Mouse (Mus musculus) intestine, embryonic 14.5 days (tissue): ENCODE results near the gene Slc25a53. TPM values are rescaled to one million over a fixed set of nuclear protein-coding genes. Genes with fewer than 3 reads are reported as not detected.
A peak's percentile ranks its signal among the peaks of the same experiment; 100 is the strongest.
"Not testable (repeated sequence)": the region's sequence is repeated elsewhere in the genome, so short reads cannot be mapped to it uniquely, and the experiment has no call there.

ENCODE experiments used
- ATAC-seq: fragments of 200-750 bp; cut with Nextera tagmentation; replicated peaks from 2 replicates; pipeline ENCODE4 v1.8.0; 2017; ENCODE audit warnings: low read depth, moderate number of reproducible peaks, moderate TSS enrichment, moderate library complexity; ENCODE audit not compliant: low FRiP score, low TSS enrichment
- DNase-seq: peaks from one replicate; pipeline ENCODE4 v3.0.0-alpha.2; 2018; ENCODE audit warnings: low spot score
- H3K27ac ChIP-seq: fragments of 300-500 bp; sonication (generic); 2 replicates; pipeline ENCODE4 v1.5.1; 2014; ENCODE audit warnings: low read depth, mild to moderate bottlenecking, control low read depth
- H3K27me3 ChIP-seq: fragments of 300-500 bp; sonication (generic); replicated peaks from 2 replicates; pipeline ENCODE4 v1.6.1; 2014; ENCODE audit warnings: low read length, control low read depth; ENCODE audit not compliant: control insufficient read depth, insufficient read depth
- H3K36me3 ChIP-seq: fragments of 300-500 bp; sonication (generic); 2 replicates; pipeline ENCODE4 v1.6.1; 2014; ENCODE audit warnings: low read length, control low read depth; ENCODE audit not compliant: control insufficient read depth, insufficient read depth
- H3K4me1 ChIP-seq: fragments of 300-500 bp; sonication (generic); replicated peaks from 2 replicates; pipeline ENCODE4 v1.6.1; 2014; ENCODE audit warnings: low read length, control low read depth, mixed read lengths; ENCODE audit not compliant: control insufficient read depth, insufficient read depth
- H3K4me2 ChIP-seq: fragments of 300-500 bp; sonication (generic); 2 replicates; pipeline ENCODE4 v1.6.1; 2014; ENCODE audit warnings: low read length
- H3K4me3 ChIP-seq: fragments of 300-500 bp; sonication (generic); 2 replicates; pipeline ENCODE4 v1.5.1; 2014; ENCODE audit warnings: low read depth, low read length, control low read depth, mixed read lengths
- H3K9ac ChIP-seq: fragments of 300-500 bp; sonication (generic); 2 replicates; pipeline ENCODE4 v1.6.1; 2014; ENCODE audit warnings: mild to moderate bottlenecking, low read length
- H3K9me3 ChIP-seq: fragments of 300-500 bp; sonication (generic); 2 replicates; pipeline ENCODE4 v1.6.1; 2016; ENCODE audit warnings: low read length, control low read depth; ENCODE audit not compliant: control insufficient read depth
- WGBS: fragments of 180-500 bp; shearing (Covaris S2); extraction: QIAGEN DNeasy Blood & Tissue Kit; methylation state at CpG from one replicate; pipeline ENCODE4 v1.1.7; 2014; 5-methylcytosine and 5-hydroxymethylcytosine counted together
- polyA plus RNA-seq: library from polyadenylated mRNA; unstranded; fragments of >200 nt; fragmentation: Nextera tagmentation; extraction: Ambion mirVana; gene quantifications from 2 replicates; pipeline ENCODE4 v1.2.1, GENCODE M21; 2014

Slc25a53 gene
- polyA plus RNA-seq, 1 experiment from 2014 or later = 9.3 TPM

GRCm38 (mm10) chrX:136991274-136991673 lies 46.8 kb downstream of the Slc25a53 start:
- Histone ChIP-seq H3K4me2 (no peak overlapping the region), H3K27ac (no peak overlapping the region), H3K4me1 (no peaks in the 10 kb centered on the region), H3K9me3 (no peaks in the 10 kb centered on the region), H3K9ac (no peak overlapping the region), H3K4me3 (no peak overlapping the region), H3K27me3 (peaks cover 18% of the 10 kb centered on the region; the same call in 1 of the 2 replicates), H3K36me3 (no peaks in the 10 kb centered on the region)
- 63% methylated on average over 2 of the region's 2 CpGs for WGBS
- ATAC-seq (no peak), DNase-seq (no peak)

GRCm38 (mm10) chrX:136986039-136986438 lies 52.1 kb downstream of the Slc25a53 start:
- DNase-seq (no peak), ATAC-seq (no peak)
- Histone ChIP-seq H3K27me3 (no peaks in the 10 kb centered on the region), H3K27ac (no peak overlapping the region), H3K4me1 (no peaks in the 10 kb centered on the region), H3K36me3 (no peaks in the 10 kb centered on the region), H3K9me3 (no peaks in the 10 kb centered on the region), H3K4me2 (no peak overlapping the region), H3K9ac (no peak overlapping the region), H3K4me3 (no peak overlapping the region)

GRCm38 (mm10) chrX:136978616-136979015 lies 59.5 kb downstream of the Slc25a53 start:
- ATAC-seq (no peak), DNase-seq (no peak)
- no peak overlapping the region for H3K27ac ChIP-seq
- no peaks in the 10 kb centered on the region for H3K9me3 ChIP-seq
- no peak overlapping the region for H3K4me3 ChIP-seq
- H3K4me2 ChIP-seq = no peak overlapping the region
- H3K36me3 ChIP-seq = no peaks in the 10 kb centered on the region
- H3K27me3 ChIP-seq = no peaks in the 10 kb centered on the region
- no peaks in the 10 kb centered on the region for H3K4me1 ChIP-seq
- H3K9ac ChIP-seq = no peak overlapping the region

GRCm38 (mm10) chrX:136976424-136977084 lies 61.5 kb downstream of the Slc25a53 start, which contains the start of the genes Tmsb15l and Tmsb15b1:
Tmsb15l (minus strand) TSS chrX:136976869.
Tmsb15b1 (minus strand) TSS chrX:136976874.
- H3K27me3 ChIP-seq = no peaks in the 10 kb centered on the region
- 24% methylated on average over 15 of the region's 15 CpGs for WGBS
- H3K4me1 ChIP-seq = no peaks in the 10 kb centered on the region
- H3K9me3 ChIP-seq = no peaks in the 10 kb centered on the region
- ATAC-seq (peak; percentile 100), DNase-seq (peak; percentile 72)
- H3K36me3 ChIP-seq = no peaks in the 10 kb centered on the region
- H3K4me3 ChIP-seq = peak within 1 kb of the TSS; percentile 41
- H3K9ac ChIP-seq = peak within 1 kb of the TSS; percentile 30; the same call in 1 of the 2 replicates
- peak within 1 kb of the TSS; percentile 49 for H3K4me2 ChIP-seq
- no peak within 1 kb of the TSS for H3K27ac ChIP-seq

GRCm38 (mm10) chrX:136975397-136975796 lies 62.7 kb downstream of the Slc25a53 start, which contains the start of gene Tmsb15b2:
Tmsb15b2 (minus strand) TSS chrX:136975497.
- peak within 1 kb of the TSS; percentile 30; the same call in 1 of the 2 replicates for H3K9ac ChIP-seq
- H3K9me3 ChIP-seq, ATAC-seq, DNase-seq, H3K36me3 ChIP-seq, H3K27ac ChIP-seq, H3K27me3 ChIP-seq, H3K4me1 ChIP-seq: not testable (repeated sequence)
- H3K4me3 ChIP-seq = peak within 1 kb of the TSS; percentile 41
- H3K4me2 ChIP-seq = peak within 1 kb of the TSS; percentile 49
- 90% methylated on average over 6 of the region's 6 CpGs for WGBS

- whole genome bisulfite sequencing = 23% methylated on average over 2 of the region's 2 CpGs
- Histone ChIP-seq H3K4me2 (no peak overlapping the region), H3K4me3 (no peak overlapping the region), H3K9ac (no peak overlapping the region), H3K27ac (no peak overlapping the region), H3K4me1 (no peaks in the 10 kb centered on the region), H3K36me3 (no peaks in the 10 kb centered on the region), H3K27me3 (no peaks in the 10 kb centered on the region), H3K9me3 (no peaks in the 10 kb centered on the region)
- no peak for DNase-seq
- no peak for ATAC-seq
These were observed 78.4 kb downstream of the Slc25a53 start for GRCm38 (mm10) chrX:136959688-136960087.

- H3K4me2 ChIP-seq = peak overlapping the region; percentile 32; the same call in 1 of the 2 replicates
- H3K4me3 ChIP-seq = peak overlapping the region; percentile 8; the same call in 1 of the 2 replicates
- H3K4me1 ChIP-seq, H3K27me3 ChIP-seq, ATAC-seq, H3K9ac ChIP-seq, H3K27ac ChIP-seq, H3K36me3 ChIP-seq, DNase-seq, H3K9me3 ChIP-seq: not testable (repeated sequence)
- 61% methylated on average over 5 of the region's 5 CpGs for WGBS
These were observed 79.8 kb downstream of the Slc25a53 start for GRCm38 (mm10) chrX:136958300-136958699.

GRCm38 (mm10) chrX:136957583-136958279 lies 80.4 kb downstream of the Slc25a53 start:
- WGBS = 20% methylated on average over 13 of the region's 13 CpGs
- ATAC-seq = peak; percentile 98
- Histone ChIP-seq H3K4me2 (peak overlapping the region; percentile 32; the same call in 1 of the 2 replicates), H3K4me3 (peak overlapping the region; percentile 25)
- H3K36me3 ChIP-seq, H3K9ac ChIP-seq, H3K27ac ChIP-seq, H3K9me3 ChIP-seq, H3K4me1 ChIP-seq, DNase-seq, H3K27me3 ChIP-seq: not testable (repeated sequence)
